Mouse (Mus musculus) small intestine, adult 2 months (tissue): ENCODE measurements around the gene Zfp462. TPM values are rescaled to one million over a fixed set of nuclear protein-coding genes. Genes with fewer than 3 reads are reported as not detected.
A peak's percentile ranks its signal among the peaks of the same experiment; 100 is the strongest.

ENCODE experiments used
- H3K27ac ChIP-seq: fragments of 200-500 bp; 2 replicates; pipeline ENCODE4 v1.5.1; 2012; ENCODE audit warnings: low read depth, low read length, control low read depth, inconsistent platforms; ENCODE audit not compliant: insufficient read depth
- H3K27me3 ChIP-seq: fragments of 200-500 bp; 2 replicates; pipeline ENCODE4 v1.6.1; 2012; ENCODE audit warnings: mild to moderate bottlenecking, moderate library complexity, low read length, inconsistent platforms; ENCODE audit not compliant: control insufficient read depth, insufficient read depth
- H3K36me3 ChIP-seq: fragments of 200-500 bp; 2 replicates; pipeline ENCODE4 v1.6.1; 2012; ENCODE audit warnings: mild to moderate bottlenecking, low read length, control low read depth, inconsistent platforms; ENCODE audit not compliant: control insufficient read depth, insufficient read depth
- H3K4me1 ChIP-seq: fragments of 200-500 bp; 2 replicates; pipeline ENCODE4 v1.6.1; 2012; ENCODE audit warnings: low read length, inconsistent platforms, mixed read lengths; ENCODE audit not compliant: control insufficient read depth, insufficient read depth, insufficient read length
- H3K4me3 ChIP-seq: fragments of 200-500 bp; 2 replicates; pipeline ENCODE4 v1.5.1; 2012; ENCODE audit warnings: low read depth, mild to moderate bottlenecking, control low read depth, inconsistent platforms, low read length, moderate library complexity
- CTCF ChIP-seq: fragments of 200-500 bp; IDR thresholded peaks from 2 replicates; pipeline ENCODE4 v1.5.1; 2012; ENCODE audit warnings: low read depth, mild to moderate bottlenecking, control low read depth, inconsistent platforms, low read length, moderate library complexity, mixed read lengths; ENCODE audit not compliant: insufficient replicate concordance, insufficient read length; ENCODE audit errors: extremely low read depth
- POLR2A ChIP-seq: fragments of 200-500 bp; IDR thresholded peaks from 2 replicates; pipeline ENCODE4 v1.6.1; 2012; ENCODE audit warnings: low read depth, mild to moderate bottlenecking, control low read depth, inconsistent platforms, low read length, moderate library complexity
- WGBS: fragments of 180-500 bp; shearing (Covaris S2); methylation state at CpG from one replicate; pipeline ENCODE4 v1.1.7; 2018; 5-methylcytosine and 5-hydroxymethylcytosine counted together
- polyA plus RNA-seq: library from polyadenylated mRNA; depleted of rRNA; stranded (reverse); fragments of >200 nt; gene quantifications from 2 replicates; pipeline ENCODE4 v1.2.3, GENCODE M21; 2012

Gene Zfp462
- polyA plus RNA-seq, 1 experiment, result 2.3 TPM

DNA sequence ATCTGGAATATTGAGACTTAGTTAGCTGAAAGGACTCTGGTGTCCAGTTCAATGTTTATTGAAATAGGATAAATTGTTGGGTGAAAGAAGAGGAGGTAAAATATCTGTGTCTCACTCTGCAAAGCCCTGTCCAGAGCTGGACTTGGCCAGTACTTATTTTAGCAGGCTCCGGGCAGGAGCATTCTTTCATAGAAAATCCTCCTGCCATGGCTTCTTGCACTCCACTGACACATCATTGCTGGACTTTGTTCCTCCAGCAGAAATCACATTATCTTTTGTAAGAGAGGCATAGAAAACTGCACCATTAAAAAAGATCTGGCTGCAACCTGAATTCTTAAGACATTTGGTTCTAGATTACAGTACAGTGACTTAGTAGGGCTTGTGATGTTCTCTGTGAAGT, 61.2 kb downstream of the Zfp462 start:
- H3K4me1 ChIP-seq, result peaks cover 25% of the 10 kb centered on the region; the same call in 1 of the 2 replicates
- peak overlapping the region; percentile 99 for H3K27ac ChIP-seq
- H3K27me3 ChIP-seq, result no peaks in the 10 kb centered on the region
- H3K36me3 ChIP-seq, result peaks cover 12% of the 10 kb centered on the region
- H3K4me3 ChIP-seq, result no peak overlapping the region
- TF ChIP-seq POLR2A (no peak), CTCF (no peak)
- 40% methylated on average over 1 of the region's 1 CpGs for WGBS

DNA sequence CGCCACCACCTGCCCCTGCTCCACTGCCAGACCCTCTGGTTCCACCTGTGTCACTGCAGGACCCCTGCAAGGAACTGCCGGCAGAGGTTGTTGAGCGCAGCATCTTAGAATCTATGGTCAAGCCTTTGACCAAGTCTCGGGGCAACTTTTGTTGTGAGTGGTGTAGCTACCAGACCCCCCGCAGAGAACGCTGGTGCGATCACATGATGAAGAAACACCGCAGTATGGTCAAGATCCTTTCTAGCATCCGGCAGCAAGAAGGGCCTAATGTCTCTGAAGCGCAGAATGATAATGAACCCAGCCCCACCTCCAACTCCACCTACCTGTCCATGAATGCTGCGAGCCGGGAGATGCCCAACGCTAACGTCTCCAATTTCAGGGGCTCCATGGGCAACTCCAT, 63.8 kb downstream of the Zfp462 start:
- Histone ChIP-seq H3K4me3 (no peak overlapping the region), H3K36me3 (peaks cover 15% of the 10 kb centered on the region), H3K4me1 (peaks cover 21% of the 10 kb centered on the region; the same call in 1 of the 2 replicates), H3K27ac (no peak overlapping the region), H3K27me3 (no peaks in the 10 kb centered on the region)
- 97% methylated on average over 14 of the region's 14 CpGs for WGBS
- TF ChIP-seq POLR2A (no peak), CTCF (no peak)

DNA sequence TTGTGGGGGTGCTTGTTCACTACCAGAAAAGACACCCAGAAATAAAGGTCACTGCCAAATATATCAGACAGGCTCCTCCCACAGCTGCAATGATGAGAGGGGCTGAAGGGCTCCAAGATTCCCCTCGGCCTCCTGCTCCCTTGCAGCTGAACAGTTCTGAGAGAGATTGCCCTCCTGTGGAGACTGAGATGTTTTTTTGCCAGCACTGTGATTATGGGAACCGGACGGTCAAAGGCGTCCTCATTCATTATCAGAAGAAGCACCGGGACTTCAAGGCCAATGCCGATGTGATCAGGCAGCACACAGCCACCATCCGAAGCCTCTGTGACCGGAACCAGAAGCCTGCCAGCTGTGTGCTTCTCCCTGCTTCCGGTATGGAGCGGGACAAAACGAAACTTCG, 66.5 kb downstream of the Zfp462 start:
- Histone ChIP-seq H3K27me3 (no peaks in the 10 kb centered on the region), H3K4me1 (peaks cover 15% of the 10 kb centered on the region; the same call in 1 of the 2 replicates), H3K36me3 (peaks cover 15% of the 10 kb centered on the region), H3K4me3 (no peak overlapping the region), H3K27ac (no peak overlapping the region)
- TF ChIP-seq CTCF (no peak), POLR2A (no peak)
- 89% methylated on average over 12 of the region's 12 CpGs for WGBS

DNA sequence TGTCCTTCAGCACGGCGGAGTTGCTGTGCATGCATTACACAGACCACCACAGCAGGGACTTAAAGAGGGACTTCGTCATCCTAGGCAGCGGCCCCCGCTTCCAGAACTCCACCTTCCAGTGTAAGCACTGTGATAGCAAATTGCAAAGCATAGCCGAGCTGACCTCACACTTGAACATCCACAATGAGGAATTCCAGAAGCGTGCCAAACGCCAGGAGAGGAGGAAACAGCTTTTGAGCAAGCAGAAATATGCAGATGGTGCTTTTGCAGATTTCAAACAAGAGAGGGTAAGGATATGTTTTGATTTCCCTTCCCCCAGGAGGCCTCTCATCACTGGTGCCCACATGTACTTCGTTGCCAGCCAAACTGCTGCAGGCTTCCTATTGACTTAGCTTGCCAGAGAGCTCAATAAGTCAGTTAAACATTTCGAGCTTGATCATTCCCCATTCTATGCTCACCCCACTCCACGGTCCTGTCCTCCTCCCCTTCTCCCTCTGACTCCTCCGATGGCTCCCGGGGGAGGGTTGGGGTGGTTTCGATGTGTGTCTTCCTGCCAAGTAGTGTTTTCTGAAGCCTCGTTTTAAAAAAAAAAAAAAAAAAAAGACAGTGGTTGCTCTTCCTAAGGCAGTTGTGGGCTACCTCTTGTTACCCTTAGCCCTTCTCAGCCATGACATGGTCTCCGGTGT, 68.9 kb downstream of the Zfp462 start:
- Histone ChIP-seq H3K36me3 (peaks cover 17% of the 10 kb centered on the region), H3K4me3 (no peak overlapping the region), H3K27ac (no peak overlapping the region), H3K4me1 (peaks cover 11% of the 10 kb centered on the region; the same call in 1 of the 2 replicates), H3K27me3 (no peaks in the 10 kb centered on the region)
- 71% methylated on average over 16 of the region's 16 CpGs for WGBS
- TF ChIP-seq CTCF (no peak), POLR2A (no peak)

DNA sequence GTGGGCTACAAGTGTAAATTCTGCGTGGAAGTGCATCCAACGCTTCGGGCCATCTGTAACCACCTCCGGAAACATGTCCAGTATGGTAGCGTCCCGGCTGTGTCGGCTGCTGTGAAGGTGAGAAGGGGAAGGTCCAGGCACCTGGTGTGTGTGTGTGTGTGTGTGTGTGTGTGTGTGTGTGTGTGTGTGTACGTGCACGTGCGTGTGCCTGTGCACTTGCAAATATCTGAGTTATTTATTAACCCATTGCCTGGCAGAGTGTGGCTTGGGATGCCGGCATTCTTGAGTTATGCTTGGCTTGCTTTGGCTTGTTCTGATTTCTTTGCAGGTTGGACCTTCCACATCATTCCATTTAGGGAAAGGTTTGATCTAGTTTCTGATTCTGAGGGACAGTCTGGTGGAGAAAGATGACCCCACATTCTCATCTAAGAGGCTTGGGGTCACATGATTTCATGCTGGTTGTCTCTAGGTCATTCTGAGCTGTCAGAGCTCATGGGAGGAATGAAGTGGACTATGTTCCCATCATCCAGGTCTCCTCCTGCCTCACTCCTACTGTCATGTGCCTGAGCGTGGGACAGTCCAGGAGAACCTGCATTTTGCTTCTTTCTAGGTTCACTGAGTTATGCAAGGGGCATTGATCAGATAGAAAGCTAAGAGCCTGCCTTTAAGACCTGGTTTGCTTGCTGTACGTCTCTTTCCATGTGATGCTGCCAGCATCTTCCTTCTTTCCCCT, 70.0 kb downstream of the Zfp462 start:
- H3K27me3 ChIP-seq, result no peaks in the 10 kb centered on the region
- TF ChIP-seq POLR2A (no peak), CTCF (no peak)
- 30% methylated on average over 13 of the region's 13 CpGs for WGBS
- H3K4me3 ChIP-seq, result no peak overlapping the region
- peaks cover 11% of the 10 kb centered on the region; the same call in 1 of the 2 replicates for H3K4me1 ChIP-seq
- peaks cover 11% of the 10 kb centered on the region for H3K36me3 ChIP-seq
- peak overlapping the region; percentile 99 for H3K27ac ChIP-seq

DNA sequence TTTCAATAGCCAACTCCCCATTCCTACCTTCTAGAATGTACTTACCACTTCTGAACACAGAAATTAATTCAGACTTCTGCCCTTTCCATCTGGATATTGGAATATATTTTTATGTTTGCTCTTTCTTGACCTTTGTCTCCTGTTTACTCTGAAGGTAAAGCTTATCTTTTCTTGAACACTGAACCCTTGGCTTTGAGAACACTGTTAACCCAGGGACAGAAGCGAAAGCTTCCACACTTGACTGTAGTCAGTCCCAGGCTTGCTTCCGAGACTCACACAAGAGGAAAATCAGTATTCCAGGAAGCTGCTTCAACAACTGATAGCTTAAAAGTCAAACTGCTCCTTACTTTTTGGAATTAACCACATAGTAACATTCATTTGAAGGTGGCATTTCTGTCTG, 70.7 kb downstream of the Zfp462 start:
- no peaks in the 10 kb centered on the region for H3K27me3 ChIP-seq
- TF ChIP-seq CTCF (no peak), POLR2A (no peak)
- H3K4me3 ChIP-seq, result no peak overlapping the region
- peaks cover 12% of the 10 kb centered on the region for H3K36me3 ChIP-seq
- WGBS, result 27% methylated on average over 2 of the region's 2 CpGs
- H3K4me1 ChIP-seq, result peaks cover 11% of the 10 kb centered on the region; the same call in 1 of the 2 replicates
- H3K27ac ChIP-seq, result peak overlapping the region; percentile 99

DNA sequence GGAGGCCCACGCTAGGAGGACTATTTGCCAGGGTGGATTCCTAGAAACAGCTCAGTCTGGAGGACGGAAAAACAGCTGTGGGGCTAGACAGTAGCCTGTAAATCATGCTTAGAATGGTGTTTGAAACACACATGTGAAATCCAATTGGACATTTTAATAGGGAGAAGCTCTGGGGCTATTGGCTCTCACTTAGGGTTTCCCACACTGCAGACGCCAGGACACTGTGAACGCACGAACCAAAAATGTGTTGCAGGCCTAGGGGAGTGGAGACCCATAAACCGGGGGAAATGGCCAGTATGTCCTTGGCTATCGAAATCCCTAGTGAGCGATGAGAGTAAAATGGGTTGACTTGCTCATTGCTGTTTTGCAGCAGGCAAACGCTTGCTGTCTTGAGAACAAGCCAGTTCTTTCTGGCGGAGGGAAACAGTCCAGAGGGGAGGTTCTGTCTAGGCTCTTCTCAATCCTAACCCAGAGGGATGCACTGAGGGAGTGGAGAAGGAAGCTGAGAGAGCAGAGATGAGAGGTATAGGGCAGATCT, 81.3 kb downstream of the Zfp462 start:
- Histone ChIP-seq H3K4me1 (no peaks in the 10 kb centered on the region), H3K27me3 (no peaks in the 10 kb centered on the region), H3K36me3 (peaks cover 6% of the 10 kb centered on the region; the same call in 1 of the 2 replicates), H3K4me3 (no peak overlapping the region), H3K27ac (no peak overlapping the region)
- WGBS, result 83% methylated on average over 10 of the region's 10 CpGs
- no peak for TF ChIP-seq POLR2A
- no peak for TF ChIP-seq CTCF
